20 mouse cellular contexts compared by ENCODE assay signal in the genomic region with DNA sequence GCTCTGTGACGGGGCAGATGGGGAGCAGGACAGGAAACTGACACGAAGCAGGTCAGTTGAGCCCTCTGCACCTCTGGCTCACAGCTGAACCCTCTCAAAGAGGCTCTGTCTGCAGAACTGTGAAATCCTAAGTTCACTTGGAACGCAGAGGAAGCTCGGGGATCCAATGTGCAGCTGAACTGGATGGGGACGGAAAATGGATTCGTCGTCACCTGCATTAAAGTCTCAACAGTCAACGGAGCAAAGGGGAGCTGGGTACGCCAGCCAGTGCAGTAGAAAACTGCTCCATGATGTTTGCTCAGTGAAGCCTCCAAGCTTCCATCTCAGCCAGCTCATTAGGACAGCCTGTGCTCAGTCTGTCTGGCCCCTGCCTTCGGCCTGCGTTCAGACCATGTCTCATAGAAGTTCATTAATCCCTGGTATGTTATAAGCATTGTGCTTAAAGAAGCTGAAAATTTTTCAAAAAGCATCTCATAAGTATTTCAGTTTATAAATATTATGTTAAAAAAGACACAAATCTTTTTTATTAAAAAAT.
DNase-seq lines count a peak whose midpoint lies in the region; ATAC-seq and TF ChIP-seq lines count a peak whose summit lies in the region.
"Had no signal": no experiment of that assay in that cellular context is flagged by ENCODE, and none has a peak within 500 bp of the region (broad histone marks: within the 10 kb centered on the region; RNA-seq: fewer than 3 reads in every experiment).

No protein-coding gene starts in this region.

- peaks cover 8% of the 10 kb centered on the region for H3K4me1 ChIP-seq in hindbrain, embryonic 10.5 days (replicated peaks)
- H3K4me1 ChIP-seq in hindbrain, embryonic 11.5 days (replicated peaks; ENCODE audit: control insufficient read depth, insufficient read depth, low read length): no peaks in the 10 kb centered on the region
- no peaks in the 10 kb centered on the region for H3K4me1 ChIP-seq in lung, embryonic 14.5 days (ENCODE audit: insufficient read depth)
- peaks cover 6% of the 10 kb centered on the region for H3K4me1 ChIP-seq in lung, embryonic 16.5 days (replicated peaks; ENCODE audit: control insufficient read depth, insufficient read depth, low read length)
- H3K4me1 ChIP-seq: embryonic facial prominence, embryonic 12.5 days had no signal

- H3K4me3 ChIP-seq in hindbrain, embryonic 10.5 days: no peak overlapping the region
- no peak overlapping the region for H3K4me3 ChIP-seq in hindbrain, embryonic 11.5 days (ENCODE audit: low read depth, low read length)
- no peak overlapping the region for H3K4me3 ChIP-seq in lung, embryonic 14.5 days (ENCODE audit: low read depth, low read length)
- no peak overlapping the region for H3K4me3 ChIP-seq in lung, embryonic 16.5 days (ENCODE audit: low read length)
- H3K4me3 ChIP-seq: embryonic facial prominence, embryonic 12.5 days; forebrain, embryonic 12.5 days; gastrocnemius, adult 2 months; heart, embryonic 15.5 days; hindbrain, embryonic 15.5 days had no signal

- no peaks in the 10 kb centered on the region for H3K9me3 ChIP-seq in hindbrain, embryonic 10.5 days
- no peaks in the 10 kb centered on the region for H3K9me3 ChIP-seq in hindbrain, embryonic 11.5 days (ENCODE audit: control insufficient read depth, low read length)
- H3K9me3 ChIP-seq in lung, embryonic 14.5 days (ENCODE audit: low read depth, low read length): no peaks in the 10 kb centered on the region
- no peaks in the 10 kb centered on the region for H3K9me3 ChIP-seq in lung, embryonic 16.5 days (ENCODE audit: control insufficient read depth, low read length)
- H3K9me3 ChIP-seq: embryonic facial prominence, embryonic 12.5 days; forebrain, embryonic 12.5 days; heart, embryonic 15.5 days; hindbrain, embryonic 15.5 days had no signal

- H3K27me3 ChIP-seq in hindbrain, embryonic 10.5 days (ENCODE audit: insufficient read depth, poor library complexity, severe bottlenecking): no peaks in the 10 kb centered on the region
- no peaks in the 10 kb centered on the region for H3K27me3 ChIP-seq in hindbrain, embryonic 11.5 days (ENCODE audit: control insufficient read depth, insufficient read depth, low read length)
- no peaks in the 10 kb centered on the region for H3K27me3 ChIP-seq in lung, embryonic 14.5 days (ENCODE audit: insufficient read depth, low read length)
- H3K27me3 ChIP-seq in lung, embryonic 16.5 days (ENCODE audit: control insufficient read depth, insufficient read depth, low read depth, low read length): no peaks in the 10 kb centered on the region
- H3K27me3 ChIP-seq: CH12.LX; embryonic facial prominence, embryonic 12.5 days; forebrain, embryonic 12.5 days; heart, embryonic 15.5 days; hindbrain, embryonic 15.5 days had no signal

- WGBS in hindbrain, embryonic 10.5 days: 84% methylated on average over 11 of the region's 11 CpGs
- 84% methylated on average over 11 of the region's 11 CpGs for WGBS in hindbrain, embryonic 11.5 days
- WGBS in lung, embryonic 14.5 days: 57% methylated on average over 11 of the region's 11 CpGs
- 61% methylated on average over 11 of the region's 11 CpGs for WGBS in lung, embryonic 16.5 days

- H3K36me3 ChIP-seq in hindbrain, embryonic 10.5 days: no peaks in the 10 kb centered on the region
- H3K36me3 ChIP-seq in hindbrain, embryonic 11.5 days (ENCODE audit: control insufficient read depth, insufficient read depth, low read length): no peaks in the 10 kb centered on the region
- no peaks in the 10 kb centered on the region for H3K36me3 ChIP-seq in lung, embryonic 14.5 days (ENCODE audit: insufficient read depth)
- H3K36me3 ChIP-seq in lung, embryonic 16.5 days (ENCODE audit: control insufficient read depth, insufficient read depth, low read length): no peaks in the 10 kb centered on the region
- H3K36me3 ChIP-seq: embryonic facial prominence, embryonic 12.5 days; forebrain, embryonic 12.5 days; heart, embryonic 15.5 days; hindbrain, embryonic 15.5 days had no signal

- no peak for DNase-seq in hindbrain, embryonic 10.5 days (ENCODE audit: low spot score)
- no peak for DNase-seq in hindbrain, embryonic 11.5 days (ENCODE audit: low spot score)
- peak; percentile 63 for DNase-seq in lung, embryonic 14.5 days
- peak; percentile 16 for DNase-seq in lung, postnatal 25 days (ENCODE audit: low spot score)
- no peak for DNase-seq in adrenal gland, postnatal 14 days
- DNase-seq in testis, postnatal 14 days (ENCODE audit: low spot score): no peak
- DNase-seq: adrenal gland, postnatal 25 days; cerebellum, adult 9-10 months; cerebellum, postnatal 25 days; gastrocnemius, adult 2 months; gastrocnemius, postnatal 25 days; heart, postnatal 14 days had no signal

- no peak overlapping the region for H3K9ac ChIP-seq in hindbrain, embryonic 11.5 days (ENCODE audit: low read depth, low read length)
- no peak overlapping the region for H3K9ac ChIP-seq in lung, embryonic 14.5 days
- H3K9ac ChIP-seq in lung, embryonic 16.5 days (ENCODE audit: low read length): no peak overlapping the region
- H3K9ac ChIP-seq: embryonic facial prominence, embryonic 12.5 days; forebrain, embryonic 12.5 days; heart, embryonic 15.5 days; hindbrain, embryonic 15.5 days had no signal

- H3K27ac ChIP-seq in hindbrain, embryonic 10.5 days: peak overlapping the region; percentile 46; the same call in 1 of the 2 replicates
- no peak overlapping the region for H3K27ac ChIP-seq in hindbrain, embryonic 11.5 days (ENCODE audit: low read depth, low read length)
- no peak overlapping the region for H3K27ac ChIP-seq in lung, embryonic 14.5 days (ENCODE audit: low read depth)
- no peak overlapping the region for H3K27ac ChIP-seq in lung, embryonic 16.5 days (ENCODE audit: low read length)
- H3K27ac ChIP-seq: embryonic facial prominence, embryonic 12.5 days; forebrain, embryonic 12.5 days; gastrocnemius, adult 2 months; heart, embryonic 15.5 days; hindbrain, embryonic 15.5 days had no signal

- no peak overlapping the region for H3K4me2 ChIP-seq in hindbrain, embryonic 11.5 days (replicated peaks; ENCODE audit: low read depth, low read length)
- no peak overlapping the region for H3K4me2 ChIP-seq in lung, embryonic 14.5 days
- no peak overlapping the region for H3K4me2 ChIP-seq in lung, embryonic 16.5 days (ENCODE audit: low read depth, low read length)
- H3K4me2 ChIP-seq: embryonic facial prominence, embryonic 12.5 days; forebrain, embryonic 12.5 days; heart, embryonic 15.5 days; hindbrain, embryonic 15.5 days had no signal

- no peak for ATAC-seq in hindbrain, embryonic 11.5 days (ENCODE audit: low FRiP score)
- peak; percentile 56; the same call in 1 of the 2 replicates for ATAC-seq in lung, embryonic 14.5 days (ENCODE audit: insufficient read depth)
- ATAC-seq in lung, embryonic 16.5 days (ENCODE audit: low read depth): peak; percentile 71
- ATAC-seq: activated CD4-positive, CD25-positive, alpha-beta regulatory T cell, adult 4 months; Patski had no signal

- TF ChIP-seq CTCF in lung, embryonic 14.5 days (IDR thresholded peaks at IDR 0.05; ENCODE audit: low read depth): no peak

Comparison
In these comparisons a context has a peak if more than half of its experiments do, and no peak if none do; other contexts are left out.
1. DNase-seq: peak in lung, embryonic 14.5 days (single experiment) and lung, postnatal 25 days (single experiment); none in hindbrain, embryonic 10.5 days (single experiment), hindbrain, embryonic 11.5 days (single experiment), adrenal gland, postnatal 14 days (single experiment) and testis, postnatal 14 days (single experiment).